In genomic region chr1:156931106-156931870, GRCm38 (mm10) we compare ENCODE assay signal across 9 mouse cellular contexts. TPM values are rescaled to one million over a fixed set of nuclear protein-coding genes. Genes with fewer than 3 reads are reported as not detected.
A peak's percentile ranks its signal among the peaks of the same experiment; 100 is the strongest.
DNase-seq lines count a peak whose midpoint lies in the region; ATAC-seq and TF ChIP-seq lines count a peak whose summit lies in the region.
"Had no signal": no experiment of that assay in that cellular context is flagged by ENCODE, and none has a peak within 500 bp of the region (broad histone marks: within the 10 kb centered on the region; RNA-seq: fewer than 3 reads in every experiment).

No protein-coding gene starts in this region.

- no peak; the same call in 1 of the 2 replicates for TF ChIP-seq CTCF in lung, embryonic 14.5 days (IDR thresholded peaks at IDR 0.05; ENCODE audit: low read depth)

- peaks cover 28% of the 10 kb centered on the region for H3K4me1 ChIP-seq in forebrain, embryonic 10.5 days
- peaks cover 14% of the 10 kb centered on the region for H3K4me1 ChIP-seq in forebrain, embryonic 16.5 days (replicated peaks; ENCODE audit: control insufficient read depth, insufficient read depth, low read length)
- 0 out of 2 replicates have a peak, but pooled peaks cover 7% of the 10 kb centered on the region for H3K4me1 ChIP-seq in lung, embryonic 14.5 days (ENCODE audit: insufficient read depth)

- no peak overlapping the region for H3K4me2 ChIP-seq in forebrain, embryonic 16.5 days (ENCODE audit: low read length)
- H3K4me2 ChIP-seq in lung, embryonic 14.5 days: no peak overlapping the region

- DNase-seq in forebrain, embryonic 10.5 days (ENCODE audit: extremely low spot score, low spot score): no peak
- no peak for DNase-seq in lung, embryonic 14.5 days
- no peak for DNase-seq in lung, postnatal 25 days (ENCODE audit: low spot score)
- peak; percentile 28 to 39 for DNase-seq in gastrocnemius, postnatal 4 days (ENCODE audit: low spot score in 2 of 2)
- DNase-seq in cerebellum, postnatal 36 days: no peak
- no peak for DNase-seq in adrenal gland, postnatal 4 days (ENCODE audit: low spot score in 2 of 2)
- DNase-seq: kidney, postnatal 4 days had no signal

- 75% methylated on average over 10 of the region's 10 CpGs for WGBS in forebrain, embryonic 10.5 days
- 76% methylated on average over 10 of the region's 10 CpGs for WGBS in forebrain, embryonic 16.5 days
- 59% methylated on average over 10 of the region's 10 CpGs for WGBS in lung, embryonic 14.5 days

- H3K9me3 ChIP-seq in forebrain, embryonic 10.5 days: no peaks in the 10 kb centered on the region
- H3K9me3 ChIP-seq in forebrain, embryonic 16.5 days (ENCODE audit: control insufficient read depth, low read length): no peaks in the 10 kb centered on the region
- no peaks in the 10 kb centered on the region for H3K9me3 ChIP-seq in lung, embryonic 14.5 days (ENCODE audit: low read depth, low read length)

- H3K4me3 ChIP-seq in forebrain, embryonic 10.5 days: no peak overlapping the region
- H3K4me3 ChIP-seq in forebrain, embryonic 16.5 days (replicated peaks; ENCODE audit: low read length): no peak overlapping the region
- H3K4me3 ChIP-seq in lung, embryonic 14.5 days (ENCODE audit: low read depth, low read length): no peak overlapping the region

- peak overlapping the region; percentile 15; the same call in 1 of the 2 replicates for H3K27ac ChIP-seq in forebrain, embryonic 10.5 days
- no peak overlapping the region for H3K27ac ChIP-seq in forebrain, embryonic 16.5 days (ENCODE audit: low read length)
- 0 out of 2 replicates have a peak overlapping the region, but pooled peaks have one; percentile 4 for H3K27ac ChIP-seq in lung, embryonic 14.5 days (ENCODE audit: low read depth)

- no peak overlapping the region for H3K9ac ChIP-seq in forebrain, embryonic 16.5 days (replicated peaks; ENCODE audit: low read depth, low read length)
- H3K9ac ChIP-seq in lung, embryonic 14.5 days: no peak overlapping the region

- no peak for ATAC-seq in forebrain, embryonic 16.5 days
- ATAC-seq in lung, embryonic 14.5 days (ENCODE audit: insufficient read depth): no peak
- peak; percentile 18; the same call in 1 of the 2 replicates for ATAC-seq in megakaryocyte progenitor cell, adult 5-6 weeks (replicated peaks; ENCODE audit: poor library complexity)

- H3K36me3 ChIP-seq in forebrain, embryonic 10.5 days (replicated peaks): peaks cover 5% of the 10 kb centered on the region; the same call in 1 of the 2 replicates
- no peaks in the 10 kb centered on the region for H3K36me3 ChIP-seq in forebrain, embryonic 16.5 days (ENCODE audit: control insufficient read depth, insufficient read depth)
- H3K36me3 ChIP-seq in lung, embryonic 14.5 days (ENCODE audit: insufficient read depth): no peaks in the 10 kb centered on the region

- no peaks in the 10 kb centered on the region for H3K27me3 ChIP-seq in forebrain, embryonic 10.5 days (ENCODE audit: poor library complexity, severe bottlenecking)
- no peaks in the 10 kb centered on the region for H3K27me3 ChIP-seq in forebrain, embryonic 16.5 days (replicated peaks; ENCODE audit: control insufficient read depth, insufficient read depth, low read length)
- no peaks in the 10 kb centered on the region for H3K27me3 ChIP-seq in lung, embryonic 14.5 days (ENCODE audit: insufficient read depth, low read length)

RNA-seq across cellular contexts. Expression of gene Ralgps2, which starts 8.1 kb away (rescaled TPM):
- 84.4 and 86.5 TPM in 2 replicates for polyA plus RNA-seq in forebrain, embryonic 10.5 days (2016; fragmentation: Nextera tagmentation; extraction: Ambion mirVana)
- 132 and 135 TPM in 2 replicates for polyA plus RNA-seq in forebrain, embryonic 16.5 days (2015; fragmentation: Nextera tagmentation; extraction: Ambion mirVana)
- 70.6 and 71.6 TPM in 2 replicates for polyA plus RNA-seq in lung, embryonic 14.5 days (2014; fragmentation: Nextera tagmentation; extraction: Ambion mirVana)
- 10 to 100 TPM; 36.3 to 37.7 TPM for total RNA-seq in gastrocnemius, postnatal 4 days (2021)
- total RNA-seq in megakaryocyte progenitor cell, adult 5-6 weeks (2015): 12.8 and 19.5 TPM in 2 replicates
- total RNA-seq in megakaryocyte progenitor cell, adult 5-6 weeks (2017): 32.5 and 34.0 TPM in 2 replicates
- total RNA-seq in adrenal gland, postnatal 4 days (2021): 10 to 100 TPM; 35.6 to 39.9 TPM

Comparison
In these comparisons a context has a peak if more than half of its experiments do, and no peak if none do; other contexts are left out.
1. DNase-seq: peak in gastrocnemius, postnatal 4 days (2 of 2); none in forebrain, embryonic 10.5 days (single experiment), lung, embryonic 14.5 days (single experiment), lung, postnatal 25 days (single experiment), cerebellum, postnatal 36 days (0 of 2) and adrenal gland, postnatal 4 days (0 of 2).